Mouse (Mus musculus): ENCODE measurements around the gene Jakmip3. TPM values are rescaled to one million over a fixed set of nuclear protein-coding genes. Genes with fewer than 3 reads are reported as not detected.

The Jakmip3 gene
- polyA plus RNA-seq, 1 experiment from 2014 or later = 0.59 TPM

DNA sequence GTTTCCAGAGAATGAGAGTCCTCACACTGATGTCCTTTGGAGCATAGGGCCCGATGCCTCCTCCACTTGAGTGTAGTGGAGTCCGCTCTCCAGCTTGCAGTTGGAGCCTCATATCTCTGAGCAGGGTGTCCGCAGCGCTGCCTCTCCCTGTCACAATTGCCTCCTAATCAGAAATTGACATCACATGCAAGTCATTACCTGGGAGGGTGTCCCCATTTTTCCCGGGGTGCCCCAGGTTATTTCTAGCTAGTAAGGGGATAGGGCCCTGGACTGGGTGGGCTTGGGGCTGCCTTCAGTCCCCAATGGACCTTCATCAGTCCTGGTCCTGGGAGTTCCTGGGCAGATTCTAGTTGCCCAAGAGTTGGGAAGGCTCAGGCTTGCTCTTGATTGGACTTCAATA is 152.1 kb downstream of the Jakmip3 start:
- no peak for ATAC-seq (ENCODE audit: low FRiP score)
- Histone ChIP-seq H3K4me2 (no peak overlapping the region), H3K27ac (ENCODE audit: low read depth, low read length) (no peak overlapping the region), H3K36me3 (ENCODE audit: control insufficient read depth, insufficient read depth, low read length) (peaks cover 16% of the 10 kb centered on the region), H3K9ac (ENCODE audit: low read length) (no peak overlapping the region), H3K9me3 (ENCODE audit: control insufficient read depth, low read length) (no peaks in the 10 kb centered on the region), H3K4me3 (ENCODE audit: low read depth, low read length) (no peak overlapping the region), H3K27me3 (ENCODE audit: control insufficient read depth, insufficient read depth, low read length) (no peaks in the 10 kb centered on the region), H3K4me1 (ENCODE audit: control insufficient read depth, insufficient read depth, low read length) (peaks cover 6% of the 10 kb centered on the region)
- whole genome bisulfite sequencing = 93% methylated on average over 5 of the region's 5 CpGs
- no peak for DNase-seq (ENCODE audit: low spot score, missing footprints)

DNA sequence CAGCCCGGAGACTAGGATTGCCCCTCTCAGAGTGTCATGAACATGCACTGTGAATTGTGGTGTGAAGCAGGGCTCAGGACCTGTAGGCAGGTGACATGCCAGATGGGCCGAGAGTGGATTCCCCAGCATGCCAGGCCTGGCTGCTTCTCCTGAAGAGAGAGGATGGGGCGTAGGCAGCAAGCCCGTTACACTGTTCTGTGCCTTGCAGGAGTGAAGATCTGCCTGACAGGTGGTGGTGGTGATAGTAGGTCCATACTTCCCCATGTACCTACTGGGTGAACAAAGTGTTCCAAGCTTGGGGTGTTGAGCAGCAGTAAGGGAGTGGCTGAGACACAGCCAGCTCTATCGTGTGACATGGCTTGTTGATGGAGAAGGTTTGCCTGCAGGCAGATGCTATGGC is 152.6 kb downstream of the Jakmip3 start:
- peaks cover 16% of the 10 kb centered on the region for H3K36me3 ChIP-seq (ENCODE audit: control insufficient read depth, insufficient read depth, low read length)
- ATAC-seq (ENCODE audit: low FRiP score) = no peak

DNA sequence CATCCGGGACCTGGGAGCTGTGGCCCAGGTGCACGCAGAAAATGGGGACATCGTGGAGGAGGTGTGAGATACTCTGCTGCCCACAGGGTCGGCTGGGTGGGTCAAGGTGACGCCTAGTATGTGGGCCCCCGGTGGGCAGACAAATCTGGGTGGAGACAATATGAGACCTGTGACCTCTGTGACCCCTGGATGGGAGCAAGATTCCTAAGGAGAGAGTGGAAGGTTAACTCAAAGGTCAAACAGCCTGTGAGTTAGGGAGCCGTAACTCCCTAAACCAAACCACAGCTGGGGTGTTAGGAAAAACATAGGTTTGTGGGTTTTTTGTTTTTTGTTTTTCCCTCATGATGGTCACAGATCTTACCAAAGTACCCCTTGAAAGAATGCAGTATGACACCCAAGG is 153.3 kb downstream of the Jakmip3 start:
- no peak for ATAC-seq (ENCODE audit: low FRiP score)
- Histone ChIP-seq H3K9me3 (ENCODE audit: control insufficient read depth, low read length) (no peaks in the 10 kb centered on the region), H3K9ac (ENCODE audit: low read length) (no peak overlapping the region), H3K27me3 (ENCODE audit: control insufficient read depth, insufficient read depth, low read length) (no peaks in the 10 kb centered on the region), H3K4me2 (no peak overlapping the region), H3K36me3 (ENCODE audit: control insufficient read depth, insufficient read depth, low read length) (peaks cover 16% of the 10 kb centered on the region), H3K4me1 (ENCODE audit: control insufficient read depth, insufficient read depth, low read length) (no peaks in the 10 kb centered on the region; the same call in none of the 2 replicates), H3K4me3 (ENCODE audit: low read depth, low read length) (no peak overlapping the region), H3K27ac (ENCODE audit: low read depth, low read length) (no peak overlapping the region)
- 86% methylated on average over 7 of the region's 7 CpGs for WGBS
- no peak for DNase-seq (ENCODE audit: low spot score, missing footprints)

More for the DNA sequence above, 152.6 kb downstream of the Jakmip3 start:
- Histone ChIP-seq H3K4me1 (ENCODE audit: control insufficient read depth, insufficient read depth, low read length) (peaks cover 2% of the 10 kb centered on the region), H3K9me3 (ENCODE audit: control insufficient read depth, low read length) (no peaks in the 10 kb centered on the region), H3K4me3 (ENCODE audit: low read depth, low read length) (no peak overlapping the region), H3K9ac (ENCODE audit: low read length) (no peak overlapping the region), H3K27me3 (ENCODE audit: control insufficient read depth, insufficient read depth, low read length) (no peaks in the 10 kb centered on the region), H3K4me2 (no peak overlapping the region), H3K27ac (ENCODE audit: low read depth, low read length) (no peak overlapping the region)
- no peak for DNase-seq (ENCODE audit: low spot score, missing footprints)
- 84% methylated on average over 5 of the region's 5 CpGs for WGBS

DNA sequence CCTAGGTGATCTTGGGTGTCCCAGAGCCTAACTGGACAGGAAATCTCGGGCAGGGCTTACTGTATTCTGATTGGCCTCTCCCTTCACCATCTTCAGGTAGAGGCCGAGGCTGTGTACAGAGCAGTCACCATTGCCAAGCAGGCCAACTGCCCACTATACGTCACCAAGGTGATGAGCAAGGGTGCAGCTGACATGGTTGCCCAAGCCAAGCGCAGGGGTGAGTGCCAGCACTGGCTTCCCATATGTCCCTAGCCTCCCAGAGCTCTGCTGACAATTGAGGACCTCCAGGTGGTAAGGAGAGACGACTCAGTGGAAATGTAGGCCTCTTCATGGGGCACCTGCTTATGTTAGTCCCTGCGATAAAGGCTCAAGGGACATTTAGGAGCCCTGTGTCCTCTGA is 154.2 kb downstream of the Jakmip3 start:
- Histone ChIP-seq H3K9ac (ENCODE audit: low read length) (no peak overlapping the region), H3K27ac (ENCODE audit: low read depth, low read length) (no peak overlapping the region), H3K4me1 (ENCODE audit: control insufficient read depth, insufficient read depth, low read length) (no peaks in the 10 kb centered on the region; the same call in none of the 2 replicates), H3K4me2 (no peak overlapping the region), H3K36me3 (ENCODE audit: control insufficient read depth, insufficient read depth, low read length) (peaks cover 16% of the 10 kb centered on the region), H3K4me3 (ENCODE audit: low read depth, low read length) (no peak overlapping the region), H3K9me3 (ENCODE audit: control insufficient read depth, low read length) (no peaks in the 10 kb centered on the region), H3K27me3 (ENCODE audit: control insufficient read depth, insufficient read depth, low read length) (no peaks in the 10 kb centered on the region)
- ATAC-seq (ENCODE audit: low FRiP score) (no peak), DNase-seq (ENCODE audit: low spot score, missing footprints) (no peak)
- 85% methylated on average over 6 of the region's 6 CpGs for WGBS

DNA sequence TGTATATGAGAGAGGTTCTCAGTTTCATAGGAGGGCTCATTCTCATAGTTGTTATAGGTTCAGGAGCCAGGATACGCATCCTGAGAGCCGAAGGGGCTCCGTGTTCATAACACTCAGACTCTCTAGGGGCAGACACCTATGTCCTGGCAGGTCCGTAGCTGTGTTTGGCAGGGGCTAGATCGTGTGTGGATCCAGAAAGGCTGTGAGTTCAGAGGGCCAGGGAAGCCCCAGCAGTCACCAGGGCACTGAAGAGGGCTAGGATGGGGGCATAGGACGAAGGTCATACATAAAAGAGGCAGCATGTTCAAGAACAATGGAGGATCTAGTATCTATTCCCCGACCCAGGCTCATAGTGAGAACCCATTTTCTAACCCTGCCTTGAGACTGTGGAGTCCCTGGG is 154.8 kb downstream of the Jakmip3 start:
- Histone ChIP-seq H3K4me1 (ENCODE audit: control insufficient read depth, insufficient read depth, low read length) (no peaks in the 10 kb centered on the region; the same call in none of the 2 replicates), H3K9me3 (ENCODE audit: control insufficient read depth, low read length) (no peaks in the 10 kb centered on the region), H3K4me3 (ENCODE audit: low read depth, low read length) (no peak overlapping the region), H3K27me3 (ENCODE audit: control insufficient read depth, insufficient read depth, low read length) (no peaks in the 10 kb centered on the region), H3K36me3 (ENCODE audit: control insufficient read depth, insufficient read depth, low read length) (peaks cover 16% of the 10 kb centered on the region), H3K4me2 (no peak overlapping the region), H3K9ac (ENCODE audit: low read length) (no peak overlapping the region), H3K27ac (ENCODE audit: low read depth, low read length) (no peak overlapping the region)
- no peak for ATAC-seq (ENCODE audit: low FRiP score)
- DNase-seq (ENCODE audit: low spot score, missing footprints) = no peak
- WGBS = 81% methylated on average over 7 of the region's 7 CpGs

DNA sequence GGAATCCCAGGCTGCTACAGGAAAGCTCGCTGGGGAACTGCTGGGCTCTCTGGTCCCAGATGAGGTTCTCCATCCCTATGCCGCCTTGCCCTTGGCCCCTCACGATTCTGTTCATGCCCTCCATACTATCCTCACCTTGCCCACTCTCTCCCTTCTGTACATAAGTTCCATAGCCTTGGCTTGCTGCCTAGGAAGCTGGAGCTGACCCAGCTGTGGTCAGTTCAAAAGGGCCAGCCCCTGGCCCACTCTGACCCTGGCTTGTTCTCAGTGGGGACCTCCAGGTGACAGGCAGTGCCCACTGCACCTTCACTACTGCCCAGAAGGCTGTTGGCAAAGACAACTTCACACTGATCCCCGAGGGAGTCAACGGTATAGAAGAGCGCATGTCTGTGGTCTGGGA is 155.9 kb downstream of the Jakmip3 start:
- DNase-seq (ENCODE audit: low spot score, missing footprints) (no peak), ATAC-seq (ENCODE audit: low FRiP score) (no peak)
- 88% methylated on average over 6 of the region's 6 CpGs for WGBS
- Histone ChIP-seq H3K27me3 (ENCODE audit: control insufficient read depth, insufficient read depth, low read length) (no peaks in the 10 kb centered on the region), H3K27ac (ENCODE audit: low read depth, low read length) (no peak overlapping the region), H3K9ac (ENCODE audit: low read length) (no peak overlapping the region), H3K4me3 (ENCODE audit: low read depth, low read length) (no peak overlapping the region), H3K4me1 (ENCODE audit: control insufficient read depth, insufficient read depth, low read length) (no peaks in the 10 kb centered on the region; the same call in none of the 2 replicates), H3K4me2 (no peak overlapping the region), H3K9me3 (ENCODE audit: control insufficient read depth, low read length) (no peaks in the 10 kb centered on the region), H3K36me3 (ENCODE audit: control insufficient read depth, insufficient read depth, low read length) (peaks cover 10% of the 10 kb centered on the region)

DNA sequence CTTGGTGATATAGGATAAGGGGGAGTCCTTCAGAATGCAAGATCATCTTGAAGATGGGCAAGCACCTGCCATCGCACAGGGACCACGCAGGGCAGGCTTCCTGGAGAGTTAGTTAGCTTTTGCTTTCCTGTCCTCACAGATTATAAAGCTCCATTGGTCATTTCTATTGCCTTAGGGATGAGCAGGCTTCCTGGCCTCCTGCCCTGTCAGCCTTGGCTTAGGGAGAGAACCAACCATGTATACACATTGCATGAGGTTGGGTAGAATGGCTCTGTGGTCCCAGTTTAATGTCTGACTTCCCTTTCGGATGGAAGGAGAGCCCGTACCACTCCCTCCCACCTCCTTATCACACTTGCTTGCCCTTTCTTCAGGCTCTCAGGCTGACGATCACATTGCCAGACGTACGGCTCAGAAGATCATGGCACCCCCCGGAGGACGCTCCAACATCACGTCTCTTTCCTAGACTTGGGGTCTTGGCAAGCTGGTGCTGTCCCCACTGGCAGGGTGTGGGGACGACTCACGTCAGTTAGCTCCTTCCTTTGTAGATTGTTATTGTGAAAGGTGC is 160.1 kb downstream of the Jakmip3 start:
- 66% methylated on average over 12 of the region's 12 CpGs for WGBS
- no peaks in the 10 kb centered on the region for H3K27me3 ChIP-seq (ENCODE audit: control insufficient read depth, insufficient read depth, low read length)
- DNase-seq (ENCODE audit: low spot score, missing footprints) = peak; percentile 73
- H3K4me3 ChIP-seq (ENCODE audit: low read depth, low read length) = no peak overlapping the region
- H3K4me1 ChIP-seq (ENCODE audit: control insufficient read depth, insufficient read depth, low read length) = no peaks in the 10 kb centered on the region; the same call in 1 of the 2 replicates
- H3K9ac ChIP-seq (ENCODE audit: low read length) = no peak overlapping the region
- H3K27ac ChIP-seq (ENCODE audit: low read depth, low read length) = no peak overlapping the region
- H3K4me2 ChIP-seq = no peak overlapping the region
- ATAC-seq (ENCODE audit: low FRiP score) = no peak
- H3K9me3 ChIP-seq (ENCODE audit: control insufficient read depth, low read length) = no peaks in the 10 kb centered on the region
- H3K36me3 ChIP-seq (ENCODE audit: control insufficient read depth, insufficient read depth, low read length) = peaks cover 2% of the 10 kb centered on the region; the same call in 1 of the 2 replicates

DNA sequence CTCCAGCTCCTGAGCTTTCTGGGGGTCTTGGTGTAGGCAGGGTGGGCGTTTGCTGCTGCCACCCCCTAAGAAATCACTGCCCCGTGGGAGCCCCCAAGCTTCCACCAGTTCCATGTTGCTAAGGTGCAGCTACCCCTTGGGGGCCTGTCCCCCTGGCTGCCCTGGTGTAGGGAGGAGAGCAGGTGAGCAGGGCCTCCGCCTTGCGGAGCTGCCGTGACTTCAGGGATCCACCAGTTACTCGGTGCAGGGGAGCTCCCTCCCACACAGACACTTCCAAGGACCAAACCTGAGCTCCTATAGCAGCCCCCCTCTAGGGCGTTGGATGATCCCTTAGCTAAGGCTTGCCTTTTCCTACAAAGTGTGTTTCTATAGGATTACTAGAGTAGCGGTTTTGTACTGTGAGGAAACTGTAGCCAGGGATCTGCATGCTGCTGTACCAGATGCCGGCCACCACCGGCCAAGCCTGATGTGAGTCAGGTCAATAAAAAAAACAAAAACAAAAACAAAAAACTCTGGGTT is 160.8 kb downstream of the Jakmip3 start:
- H3K27me3 ChIP-seq (ENCODE audit: control insufficient read depth, insufficient read depth, low read length) = no peaks in the 10 kb centered on the region
- H3K27ac ChIP-seq (ENCODE audit: low read depth, low read length) = no peak overlapping the region
- H3K9me3 ChIP-seq (ENCODE audit: control insufficient read depth, low read length) = no peaks in the 10 kb centered on the region
- no peaks in the 10 kb centered on the region; the same call in 1 of the 2 replicates for H3K36me3 ChIP-seq (ENCODE audit: control insufficient read depth, insufficient read depth, low read length)
- DNase-seq (ENCODE audit: low spot score, missing footprints) (peak; percentile 67), ATAC-seq (ENCODE audit: low FRiP score) (no peak)
- no peak overlapping the region for H3K4me2 ChIP-seq
- WGBS = 73% methylated on average over 10 of the region's 10 CpGs
- H3K4me3 ChIP-seq (ENCODE audit: low read depth, low read length) = no peak overlapping the region
- no peaks in the 10 kb centered on the region for H3K4me1 ChIP-seq (ENCODE audit: control insufficient read depth, insufficient read depth, low read length)
- H3K9ac ChIP-seq (ENCODE audit: low read length) = no peak overlapping the region

DNA sequence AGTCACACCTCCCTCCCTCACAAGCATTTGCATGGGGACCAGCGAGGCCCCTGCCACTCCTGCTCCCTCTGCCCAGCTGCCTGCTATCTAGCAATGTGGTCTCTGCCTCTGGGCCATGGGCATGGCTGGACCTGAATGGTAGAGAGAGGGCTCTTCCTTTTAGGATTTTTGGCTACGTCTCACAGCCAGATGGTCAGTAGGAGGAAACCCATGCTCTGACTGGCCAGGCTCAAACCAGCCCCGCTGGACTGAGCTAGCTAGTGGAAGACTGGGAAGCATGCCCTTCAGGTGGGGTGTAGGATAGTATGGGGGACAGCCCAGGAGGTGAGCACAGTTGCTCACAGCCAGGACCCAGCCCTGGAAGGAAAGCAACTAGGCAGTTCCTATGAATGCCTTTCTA is 161.3 kb downstream of the Jakmip3 start:
- H3K9ac ChIP-seq (ENCODE audit: low read length) = no peak overlapping the region
- whole genome bisulfite sequencing = 74% methylated on average over 3 of the region's 3 CpGs

More for the DNA sequence above, 161.3 kb downstream of the Jakmip3 start:
- Histone ChIP-seq H3K4me1 (ENCODE audit: control insufficient read depth, insufficient read depth, low read length) (no peaks in the 10 kb centered on the region), H3K4me2 (no peak overlapping the region), H3K9me3 (ENCODE audit: control insufficient read depth, low read length) (no peaks in the 10 kb centered on the region), H3K4me3 (ENCODE audit: low read depth, low read length) (no peak overlapping the region), H3K36me3 (ENCODE audit: control insufficient read depth, insufficient read depth, low read length) (no peaks in the 10 kb centered on the region; the same call in 1 of the 2 replicates), H3K27me3 (ENCODE audit: control insufficient read depth, insufficient read depth, low read length) (no peaks in the 10 kb centered on the region), H3K27ac (ENCODE audit: low read depth, low read length) (no peak overlapping the region)
- ATAC-seq (ENCODE audit: low FRiP score) (no peak), DNase-seq (ENCODE audit: low spot score, missing footprints) (peak; percentile 54)

All from midbrain, embryonic 11.5 days (tissue).